Mouse (Mus musculus) retina, postnatal 1 day (tissue): ENCODE measurements around the gene Arl14.
A peak's percentile ranks its signal among the peaks of the same experiment; 100 is the strongest.
"Not testable (repeated sequence)": the region's sequence is repeated elsewhere in the genome, so short reads cannot be mapped to it uniquely, and the experiment has no call there.

ENCODE experiments used
- DNase-seq: peaks from one replicate; pipeline ENCODE4 v3.0.0-alpha.2; 2012

Gene Arl14

DNA sequence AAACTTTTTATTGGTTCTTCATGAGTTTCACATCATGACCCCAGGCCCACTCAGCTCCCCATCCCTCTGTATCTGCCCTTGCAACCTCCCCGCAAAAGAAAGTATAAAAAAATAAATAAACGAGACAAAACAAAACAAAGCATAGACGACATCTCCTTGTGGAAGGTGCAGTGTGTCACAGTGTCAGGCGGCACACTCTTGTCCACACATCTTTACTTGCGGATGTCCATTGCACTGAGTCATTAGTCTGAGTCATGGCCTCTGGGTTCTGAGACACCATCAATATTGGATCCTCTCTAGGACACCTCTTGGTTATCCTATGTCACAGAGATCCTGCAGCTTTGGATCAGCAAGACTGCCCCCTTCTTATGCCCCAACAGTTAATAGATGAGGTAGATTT lies 7.7 kb upstream of the Arl14 start:
- DNase-seq: no peak

DNA sequence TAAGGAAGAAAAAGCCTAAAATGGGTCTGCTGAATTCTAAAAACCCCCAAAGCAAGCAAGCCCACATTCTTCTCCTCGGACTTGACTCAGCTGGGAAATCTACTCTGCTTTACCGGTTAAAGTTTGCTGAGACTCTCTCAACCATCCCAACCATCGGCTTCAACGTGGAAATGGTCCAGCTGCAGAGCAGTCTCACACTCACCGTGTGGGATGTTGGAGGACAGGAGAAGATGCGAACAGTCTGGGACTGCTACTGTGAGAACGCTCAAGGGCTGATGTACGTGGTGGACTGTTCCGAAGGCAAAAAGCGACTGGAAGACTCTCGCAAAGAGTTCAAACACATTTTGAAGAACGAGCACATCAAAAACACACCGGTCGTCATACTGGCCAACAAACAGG lies 282 bp downstream of the Arl14 start:
- no peak for DNase-seq

DNA sequence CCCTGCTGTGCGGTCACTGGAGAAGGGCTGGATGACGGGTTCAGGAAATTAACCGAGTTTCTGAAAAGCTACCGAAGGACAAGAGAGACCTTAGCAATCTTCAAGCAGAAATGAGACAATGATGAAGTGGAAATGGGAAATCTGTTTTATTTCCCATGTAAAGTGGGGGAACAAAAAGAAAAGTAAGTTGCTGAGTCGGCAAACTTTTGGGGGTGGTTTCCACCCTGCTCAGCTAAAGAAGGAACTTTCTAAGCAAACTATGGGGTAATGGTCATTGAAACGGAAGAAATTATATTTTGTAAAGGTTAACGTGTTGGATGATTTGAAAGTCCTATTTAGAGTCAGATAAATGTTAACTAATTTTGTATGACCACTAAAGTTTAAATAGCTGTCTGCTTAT lies 768 bp downstream of the Arl14 start:
- DNase-seq: no peak

DNA sequence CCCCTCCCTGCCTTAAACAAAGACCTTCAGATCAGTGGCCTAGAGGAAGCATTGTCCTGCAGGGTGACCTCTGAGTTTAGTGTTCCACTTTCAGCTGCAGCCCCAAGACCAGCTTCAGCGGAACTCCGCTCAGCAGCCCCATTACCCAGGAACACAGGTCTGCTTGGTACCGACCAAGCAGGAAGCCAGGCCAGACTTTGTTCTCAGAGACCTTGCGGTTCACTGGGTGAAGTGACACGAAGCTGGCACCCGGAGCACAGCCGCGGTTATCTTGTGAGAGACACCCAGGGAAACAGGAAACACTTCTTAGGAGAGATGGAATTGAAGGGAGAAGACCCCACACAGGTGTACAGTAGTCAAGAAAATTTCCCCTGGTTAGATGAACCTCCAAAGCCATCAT lies 1.4 kb downstream of the Arl14 start:
- DNase-seq: peak; percentile 15

DNA sequence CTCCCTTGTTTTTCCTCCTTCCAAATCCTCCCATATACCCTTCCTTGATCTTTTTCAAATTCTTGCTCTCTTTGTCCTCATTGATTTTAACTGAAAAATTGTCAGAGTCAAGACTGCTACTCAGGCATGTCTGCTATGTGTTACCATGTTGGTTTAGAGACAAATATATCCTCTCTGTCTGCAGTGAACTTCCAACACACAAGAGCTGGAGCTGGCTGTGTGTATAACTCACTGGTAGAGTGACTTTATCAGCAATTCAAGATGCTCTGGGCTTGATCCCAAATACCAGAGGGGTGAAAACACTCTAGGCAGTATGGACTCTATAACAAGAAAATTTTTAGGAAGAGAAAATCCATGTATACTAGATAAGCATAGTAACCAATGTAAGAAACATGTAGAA lies 2.8 kb downstream of the Arl14 start:
- DNase-seq: no peak

DNA sequence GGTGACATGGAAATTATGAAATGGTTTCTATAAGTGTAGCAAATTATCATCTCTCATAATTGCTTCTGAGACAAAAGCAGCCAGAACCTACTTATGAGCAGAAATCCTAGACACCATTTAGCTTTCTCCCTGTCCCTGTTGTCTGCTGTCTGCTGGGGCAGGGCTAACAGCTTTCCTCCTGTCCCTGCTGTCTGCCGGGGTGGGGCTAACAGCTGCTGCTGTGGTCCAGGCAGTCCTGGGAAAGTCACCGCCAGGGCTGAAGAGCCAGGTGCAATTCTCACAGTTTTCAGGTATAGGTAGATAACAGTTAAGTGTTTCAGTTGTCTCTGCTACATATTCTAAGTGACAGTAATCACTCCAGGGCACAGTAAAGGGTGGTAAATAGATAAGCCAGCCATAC lies 4.3 kb downstream of the Arl14 start:
- no peak for DNase-seq

DNA sequence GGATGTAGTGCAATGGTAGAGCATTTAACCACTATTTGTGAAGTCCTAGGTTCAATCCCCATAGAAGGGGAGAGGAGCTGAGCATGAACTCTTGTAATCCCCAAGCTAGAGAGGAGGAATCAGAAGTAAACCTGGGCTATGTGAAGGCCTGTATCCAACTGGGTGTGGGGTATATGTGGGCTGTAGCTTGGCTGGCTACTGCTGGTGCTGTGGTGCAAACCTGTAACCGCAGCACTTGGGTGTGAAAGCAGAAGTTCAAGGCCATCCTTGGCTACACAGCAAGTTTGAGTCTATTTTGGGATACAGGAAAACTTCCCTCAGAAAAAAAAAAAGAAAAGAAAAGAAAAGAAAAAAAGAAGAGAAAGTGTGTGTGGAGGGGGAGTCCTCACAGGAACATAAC lies 5.8 kb downstream of the Arl14 start:
- DNase-seq: no peak

DNA sequence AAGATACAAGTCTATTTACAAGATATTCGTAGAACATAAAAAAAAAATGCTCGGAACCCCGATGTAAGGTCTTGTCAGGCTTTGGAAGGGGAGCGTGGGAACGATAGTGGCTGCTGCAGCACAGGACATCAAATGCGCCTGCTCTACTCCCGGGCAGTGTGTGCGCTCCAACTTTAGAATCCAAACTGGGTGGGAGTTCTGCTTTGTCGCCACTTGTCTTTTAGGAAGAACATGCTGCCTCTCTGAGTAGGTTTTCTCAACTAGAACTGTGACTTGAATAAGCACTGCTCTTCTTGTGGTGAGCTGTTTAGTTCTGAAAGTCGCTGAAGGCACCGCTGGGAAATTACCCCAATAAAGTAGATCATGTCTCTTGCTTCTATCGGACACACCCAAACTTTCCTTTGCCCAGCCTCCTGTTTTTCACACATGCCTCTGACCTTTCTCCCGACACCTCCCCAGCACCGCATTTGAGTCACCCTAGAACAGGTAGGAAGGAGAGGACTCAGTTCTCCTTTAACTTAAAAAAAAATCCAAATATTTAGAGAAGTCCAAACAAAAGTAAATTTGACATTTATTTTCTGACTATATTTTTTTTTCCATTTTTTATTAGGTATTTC lies 9.4 kb downstream of the Arl14 start:
- no peak for DNase-seq

DNA sequence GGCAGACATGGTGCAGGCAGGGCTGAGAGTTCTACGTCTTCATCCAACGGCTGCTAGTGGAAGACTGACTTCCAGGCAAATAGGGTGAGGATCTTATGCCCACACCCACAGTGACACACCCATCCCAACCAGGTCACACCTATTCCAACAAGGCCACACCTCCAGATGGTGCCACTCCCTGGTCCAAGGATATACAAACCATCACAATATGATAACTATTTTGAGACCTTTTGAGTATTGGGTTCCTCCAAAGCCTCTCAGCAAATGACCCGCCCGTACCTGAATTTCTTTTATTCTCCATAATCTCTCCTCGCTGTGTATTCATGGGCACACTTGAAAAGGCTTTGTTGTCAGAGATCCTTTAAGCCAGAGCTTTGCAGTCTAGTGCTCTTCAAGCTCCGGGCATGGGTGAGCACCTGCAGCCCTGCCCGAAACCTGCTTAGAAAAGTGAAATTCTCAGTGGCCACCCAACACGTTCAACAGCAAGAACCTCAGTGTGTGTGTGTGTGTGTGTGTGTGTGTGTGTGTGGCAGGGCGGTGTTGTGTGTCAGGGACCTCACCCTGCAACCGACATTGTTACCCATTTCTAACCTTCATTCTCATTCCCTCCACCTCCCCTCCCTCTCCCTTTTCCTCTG lies 11.5 kb downstream of the Arl14 start:
- not testable (repeated sequence) for DNase-seq

DNA sequence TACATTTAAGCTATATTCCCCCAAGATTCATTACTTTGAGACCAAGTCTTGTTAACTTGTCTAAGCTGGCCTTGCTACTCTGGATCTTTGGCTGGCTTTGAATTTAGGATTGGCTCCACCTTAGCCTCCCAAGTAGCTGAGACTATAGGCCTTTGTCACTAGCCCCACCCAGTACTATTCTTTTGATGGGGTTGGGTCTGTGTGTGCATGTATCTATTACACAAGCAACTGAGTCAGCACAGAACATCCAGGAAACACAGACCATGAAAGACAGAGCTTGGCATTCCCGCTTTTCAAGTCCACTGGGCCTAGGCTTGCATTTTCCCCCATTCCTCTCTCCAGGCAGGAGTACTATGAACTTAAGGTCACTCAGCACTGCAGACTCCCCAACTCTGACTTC lies 12.3 kb downstream of the Arl14 start:
- DNase-seq: no peak

DNA sequence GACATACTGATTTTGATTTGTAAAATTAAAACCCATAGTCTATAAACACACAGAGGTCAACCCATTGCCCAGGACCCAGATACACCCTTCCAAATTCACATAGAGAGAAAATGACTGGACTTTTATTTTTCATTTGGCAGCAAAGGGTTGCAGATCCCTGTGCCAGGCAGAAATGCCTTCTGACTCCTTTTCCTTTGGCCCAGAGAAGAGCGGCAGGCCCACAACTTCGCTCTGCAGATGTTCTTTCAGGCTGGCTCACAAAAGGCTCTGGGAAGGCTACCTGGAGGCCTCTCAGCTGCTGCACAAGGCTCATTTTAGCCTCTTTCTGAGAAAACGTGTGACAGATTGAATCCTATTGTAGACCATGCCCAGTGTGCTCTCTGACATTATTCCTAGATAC lies 13.6 kb downstream of the Arl14 start:
- DNase-seq: no peak

DNA sequence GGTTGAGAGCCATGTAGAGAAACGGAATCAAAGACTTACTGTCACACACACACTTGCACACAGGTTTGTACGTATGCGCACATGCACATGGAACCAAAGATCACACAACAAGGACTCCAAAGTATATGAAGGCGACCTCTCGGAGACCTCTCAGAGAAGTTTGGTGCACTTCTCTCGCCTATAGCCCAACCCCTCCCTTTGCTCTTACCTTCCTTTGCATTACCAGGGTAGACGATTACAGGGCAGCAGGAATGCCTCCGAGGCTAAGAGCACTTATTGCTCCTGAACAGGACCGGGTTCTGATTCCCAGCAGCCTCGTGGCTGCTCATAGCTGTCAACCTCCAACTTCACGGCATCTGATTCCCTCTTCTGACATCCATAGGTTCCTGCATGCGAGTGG lies 14.3 kb downstream of the Arl14 start:
- DNase-seq: no peak

DNA sequence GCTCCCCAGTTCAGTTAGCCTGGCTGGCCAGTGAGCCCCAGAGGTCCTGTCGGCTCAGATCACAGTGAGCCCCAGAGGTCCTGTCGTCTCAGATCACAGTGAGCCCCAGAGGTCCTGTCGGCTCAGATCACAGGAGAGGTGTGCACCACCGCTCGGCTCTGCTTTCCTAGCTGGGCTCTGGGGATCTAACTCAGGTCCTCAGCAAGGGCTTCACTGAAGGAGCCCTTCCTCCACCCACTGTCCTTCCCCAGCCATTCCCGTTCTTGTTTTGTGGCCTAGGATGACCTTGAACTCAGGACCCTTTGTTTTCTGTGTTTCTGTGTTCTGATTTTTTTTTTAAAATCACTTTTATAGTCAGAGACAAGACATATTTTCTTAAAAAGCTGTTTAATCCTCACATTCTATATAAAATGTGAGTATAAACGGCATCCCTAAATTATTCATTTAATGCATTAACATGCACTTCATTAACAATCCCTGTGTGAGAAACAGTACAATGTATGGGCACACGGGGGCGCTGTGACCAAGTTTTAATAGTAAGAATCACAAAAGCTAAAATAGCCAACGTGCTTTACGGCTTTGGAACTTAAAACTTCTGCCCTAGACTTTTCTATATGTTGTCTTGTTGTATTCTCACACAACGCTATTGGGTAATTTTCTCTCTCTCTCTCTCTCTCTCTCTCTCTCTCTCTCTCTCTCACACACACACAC lies 16.1 kb downstream of the Arl14 start:
- DNase-seq: peak; percentile 63

DNA sequence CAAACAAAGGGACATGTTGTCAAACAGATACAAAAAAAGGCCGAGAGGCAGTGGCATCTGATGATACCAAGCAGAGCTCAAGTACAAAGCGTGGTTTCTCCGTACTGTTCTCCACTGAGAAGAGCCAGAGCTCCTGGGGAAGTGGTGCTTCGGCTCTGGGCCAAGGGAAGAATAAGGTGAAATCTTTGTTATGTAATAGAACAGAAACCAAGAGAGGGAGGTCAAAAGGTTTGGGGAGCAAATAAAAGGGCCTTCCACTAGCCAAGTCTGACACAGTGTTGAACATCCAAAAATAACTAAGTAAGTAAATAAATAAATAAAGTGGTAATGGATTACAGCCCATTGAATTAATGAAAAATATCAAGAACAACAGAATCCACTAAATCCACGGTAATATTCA lies 17.0 kb downstream of the Arl14 start:
- no peak for DNase-seq

DNA sequence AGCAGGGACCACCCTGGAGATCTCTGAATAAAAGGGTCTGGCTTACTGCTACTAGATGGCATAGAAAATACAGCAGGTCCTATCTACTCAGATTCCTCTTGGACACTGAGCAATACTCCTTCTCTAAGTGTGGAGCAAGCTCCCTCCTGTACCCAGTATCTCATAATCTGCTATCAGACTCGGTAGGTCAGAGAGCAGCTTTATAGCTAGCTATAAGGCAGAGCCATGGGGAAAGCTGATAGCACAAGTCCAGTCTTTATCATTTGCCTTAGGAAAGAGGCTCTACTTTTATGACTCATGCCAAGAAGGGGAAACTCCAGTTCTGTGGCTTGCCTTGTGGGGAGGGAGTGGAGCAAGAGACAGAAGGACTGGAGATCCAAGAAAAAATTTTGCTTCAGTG lies 18.8 kb downstream of the Arl14 start:
- DNase-seq: no peak

DNA sequence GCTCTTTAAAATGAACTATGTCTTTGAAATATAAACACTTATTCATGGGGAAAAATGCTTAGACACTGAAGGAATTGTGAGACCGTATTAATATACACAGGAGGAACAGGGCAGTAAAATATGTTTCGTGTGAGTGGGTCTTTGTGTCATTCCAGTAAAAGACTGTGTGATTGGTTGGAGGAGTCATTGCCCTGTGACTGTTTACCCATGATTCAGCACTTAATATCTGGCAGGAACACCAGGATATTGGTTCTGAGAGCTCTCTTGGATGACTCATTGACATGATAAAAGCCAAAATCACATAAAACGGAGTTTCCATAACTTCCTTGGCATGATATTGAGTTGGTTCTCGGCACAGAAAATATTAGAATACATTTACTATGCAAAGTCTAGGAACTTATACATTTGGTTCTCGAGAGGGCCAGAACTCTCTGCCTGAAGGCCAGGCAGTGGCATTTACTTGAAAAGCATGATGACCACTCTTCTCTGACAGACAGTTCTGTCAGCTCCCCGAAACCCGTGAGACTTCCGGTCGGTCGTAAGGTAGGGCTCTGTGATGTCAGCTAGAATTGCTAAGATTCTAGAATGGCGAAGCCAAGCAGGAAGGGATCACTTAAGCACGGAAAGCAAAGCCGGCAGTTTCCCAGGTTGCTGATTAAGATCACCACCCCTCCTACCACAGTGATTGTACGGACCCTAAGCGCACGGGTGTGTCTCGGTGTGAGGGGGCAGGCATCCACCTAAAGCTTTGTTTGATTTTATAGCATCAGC lies 31.1 kb downstream of the Arl14 start:
- no peak for DNase-seq

DNA sequence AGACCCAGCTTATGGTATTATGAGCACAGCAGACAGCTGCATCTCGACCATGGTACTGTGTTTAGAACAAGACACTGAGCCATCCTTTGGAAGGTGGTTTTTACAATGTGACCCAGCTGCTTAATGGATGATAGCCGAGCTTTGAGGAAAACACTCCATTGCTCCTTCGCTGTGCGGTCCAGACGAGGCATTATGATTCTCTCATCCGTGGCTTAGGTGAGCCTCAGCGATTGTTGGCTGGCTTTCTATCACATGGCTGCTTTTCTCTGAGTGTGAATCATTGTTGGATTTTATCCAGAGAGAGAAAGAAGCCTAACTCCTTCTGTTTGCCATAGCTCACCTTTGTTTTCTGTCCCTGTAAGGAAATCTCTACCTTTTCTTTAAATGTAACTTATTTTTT lies 32.5 kb downstream of the Arl14 start:
- DNase-seq: no peak

DNA sequence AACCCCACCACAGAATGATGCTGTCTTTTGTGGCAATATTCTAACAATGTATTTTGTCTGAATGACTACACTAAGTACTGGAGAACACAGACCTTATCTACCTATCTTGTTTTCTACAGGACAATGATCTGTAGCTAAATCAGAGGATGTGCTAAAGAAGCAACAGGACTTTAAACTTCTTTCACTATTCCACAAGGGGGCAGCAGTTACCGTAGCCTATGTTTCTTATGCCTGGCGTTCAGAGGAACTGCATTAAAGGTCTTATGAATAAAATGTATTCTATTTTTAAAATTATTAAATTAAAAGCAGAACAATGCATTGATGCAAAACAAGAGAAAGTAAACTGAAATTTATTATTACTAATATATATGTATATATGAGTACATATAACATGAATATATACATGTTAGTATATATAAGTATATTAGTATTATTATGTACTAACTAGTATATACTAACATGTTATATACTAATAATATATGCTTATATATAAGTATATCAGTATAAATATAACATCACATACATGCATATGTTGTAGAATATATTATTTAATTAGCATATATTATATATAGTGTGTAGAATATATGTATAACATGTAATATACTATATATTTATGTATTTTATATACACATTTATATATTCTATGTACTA lies 35.0 kb downstream of the Arl14 start:
- DNase-seq: peak; percentile 79

DNA sequence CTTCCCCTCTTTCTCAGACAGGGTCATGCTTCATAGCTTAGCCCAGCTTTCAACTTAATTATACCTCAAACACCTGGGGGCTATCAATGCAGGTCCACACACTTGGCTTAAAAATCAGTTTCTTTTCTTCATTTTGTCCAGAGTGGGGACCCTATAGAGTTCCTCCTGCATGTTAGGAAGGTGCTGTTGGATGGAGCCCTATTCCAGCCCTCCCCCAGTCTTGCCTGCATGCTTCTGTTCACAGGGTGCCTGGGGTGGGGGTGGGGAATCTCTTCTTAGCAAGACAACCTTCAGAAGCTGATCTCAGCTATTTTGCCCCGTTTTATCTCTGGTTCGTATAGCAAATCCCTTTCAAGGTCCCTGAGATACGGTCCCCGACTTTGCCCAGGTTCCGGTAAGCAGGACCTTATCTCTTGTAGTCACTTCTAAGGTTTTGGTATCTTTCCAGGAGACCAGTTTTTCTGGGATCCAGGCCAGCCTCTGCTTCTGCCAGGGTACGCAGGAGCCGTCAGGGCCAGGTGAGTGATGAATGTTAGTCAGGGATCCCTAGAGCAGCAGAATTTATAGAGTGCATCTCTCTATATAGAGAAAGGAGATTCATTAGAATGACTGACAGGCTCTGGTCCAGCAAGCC lies 40.9 kb downstream of the Arl14 start:
- no peak for DNase-seq

DNA sequence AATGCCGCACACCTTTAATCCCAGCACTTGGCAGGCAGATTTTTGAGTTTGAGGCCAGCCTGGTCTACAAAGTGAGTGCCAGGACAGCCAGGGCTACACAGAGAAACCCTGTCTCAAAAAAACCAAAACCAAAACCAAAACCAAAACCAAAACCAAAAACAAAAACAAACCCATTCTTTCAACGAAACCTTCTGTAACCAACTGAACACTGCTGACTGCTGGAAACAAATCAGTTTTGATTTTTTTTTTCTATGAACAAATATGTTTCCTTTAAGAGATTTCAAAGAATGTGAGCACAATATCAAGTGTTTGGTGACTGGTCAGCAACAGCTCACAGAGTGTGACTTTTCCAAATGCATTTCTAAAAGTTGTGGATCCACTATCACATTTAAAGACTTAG lies 42.1 kb downstream of the Arl14 start:
- not testable (repeated sequence) for DNase-seq

DNA sequence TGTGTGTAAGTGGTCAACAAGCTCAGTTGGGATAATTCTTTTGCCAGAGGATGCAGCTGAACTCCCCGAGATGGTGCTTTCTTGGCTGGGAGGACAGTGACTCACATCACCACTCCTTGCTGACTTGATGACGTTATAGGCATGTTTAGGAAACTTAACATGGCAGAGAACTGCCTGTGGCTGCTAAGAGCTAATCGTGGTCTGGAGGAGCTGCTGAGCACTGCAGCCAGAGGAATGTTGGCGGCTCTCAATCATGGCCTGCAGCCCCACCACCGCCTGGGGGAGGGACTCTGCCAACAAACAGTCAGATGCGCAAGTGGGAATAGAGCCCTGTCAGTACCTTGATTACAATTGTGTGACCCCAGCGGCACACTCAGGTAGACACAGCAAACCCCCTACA lies 49.6 kb downstream of the Arl14 start:
- no peak for DNase-seq
